Mouse (Mus musculus) olfactory bulb, adult 2 months (tissue): ENCODE measurements around the gene Fars2.

Experiments used
- CTCF ChIP-seq: fragments of 200-500 bp; IDR thresholded peaks from 2 replicates; pipeline ENCODE4 v1.5.1; 2012; ENCODE audit warnings: low read depth, mild to moderate bottlenecking, low read length, moderate library complexity; ENCODE audit not compliant: insufficient read depth
- POLR2A ChIP-seq: fragments of 200-500 bp; IDR thresholded peaks from 2 replicates; pipeline ENCODE4 v1.6.1; 2012; ENCODE audit warnings: mild to moderate bottlenecking, low read depth, low read length, moderate library complexity; ENCODE audit not compliant: insufficient read depth

GRCm38 (mm10) chr13:36531893-36532292 is 414.7 kb downstream of the Fars2 start:
- TF ChIP-seq CTCF (no peak), POLR2A (no peak)
